8 mouse cellular contexts compared by ENCODE assay signal in genomic region chr11:88118817-88119642, GRCm38 (mm10). TPM values are rescaled to one million over a fixed set of nuclear protein-coding genes. Genes with fewer than 3 reads are reported as not detected.
DNase-seq lines count a peak whose midpoint lies in the region; ATAC-seq and TF ChIP-seq lines count a peak whose summit lies in the region.

No protein-coding gene starts in this region.

- no peak overlapping the region; the same call in 1 of the 2 replicates for H3K27ac ChIP-seq in liver, embryonic 11.5 days (ENCODE audit: low read depth, low read length)
- H3K27ac ChIP-seq in heart, embryonic 13.5 days (replicated peaks) = peak overlapping the region; percentile 93
- peak overlapping the region; percentile 81 for H3K27ac ChIP-seq in kidney, postnatal 0 days
- peak overlapping the region; percentile 3 for H3K27ac ChIP-seq in liver, embryonic 12.5 days
- H3K27ac ChIP-seq in neural tube, embryonic 14.5 days (ENCODE audit: low read depth, low read length) = peak overlapping the region; percentile 91

- no peak for ATAC-seq in liver, embryonic 11.5 days (replicated peaks; ENCODE audit: low FRiP score)
- peak; percentile 68; the same call in 1 of the 2 replicates for ATAC-seq in heart, embryonic 13.5 days (ENCODE audit: extremely low read depth, insufficient number of reproducible peaks, low FRiP score, low TSS enrichment)
- peak; percentile 79 for ATAC-seq in kidney, postnatal 0 days (replicated peaks; ENCODE audit: low FRiP score, low read depth)
- peak; percentile 47; the same call in 1 of the 2 replicates for ATAC-seq in liver, embryonic 12.5 days
- ATAC-seq in neural tube, embryonic 14.5 days (ENCODE audit: low read depth) = peak; percentile 90

- no peak overlapping the region for H3K4me2 ChIP-seq in liver, embryonic 11.5 days
- H3K4me2 ChIP-seq in heart, embryonic 13.5 days = peak overlapping the region; percentile 50
- H3K4me2 ChIP-seq in kidney, postnatal 0 days (ENCODE audit: low read length) = peak overlapping the region; percentile 4; the same call in 1 of the 2 replicates
- no peak overlapping the region for H3K4me2 ChIP-seq in liver, embryonic 12.5 days
- peak overlapping the region; percentile 18; the same call in 1 of the 2 replicates for H3K4me2 ChIP-seq in neural tube, embryonic 14.5 days (ENCODE audit: low read depth, low read length)

- WGBS in liver, embryonic 11.5 days = 35% methylated on average over 8 of the region's 8 CpGs
- 20% methylated on average over 8 of the region's 8 CpGs for WGBS in heart, embryonic 13.5 days
- WGBS in kidney, postnatal 0 days = 21% methylated on average over 8 of the region's 8 CpGs
- 42% methylated on average over 8 of the region's 8 CpGs for WGBS in liver, embryonic 12.5 days (ENCODE audit: insufficient replicate concordance)
- 3% methylated on average over 8 of the region's 8 CpGs for WGBS in neural tube, embryonic 14.5 days

- H3K9ac ChIP-seq in liver, embryonic 11.5 days (ENCODE audit: low read depth, low read length) = no peak overlapping the region
- H3K9ac ChIP-seq in heart, embryonic 13.5 days = peak overlapping the region; percentile 75
- peak overlapping the region; percentile 9; the same call in 1 of the 2 replicates for H3K9ac ChIP-seq in kidney, postnatal 0 days (ENCODE audit: low read depth, low read length)
- H3K9ac ChIP-seq in liver, embryonic 12.5 days = no peak overlapping the region
- H3K9ac ChIP-seq in neural tube, embryonic 14.5 days (replicated peaks; ENCODE audit: low read depth, low read length) = peak overlapping the region; percentile 44

- peak; percentile 40 for DNase-seq in liver
- DNase-seq in liver, embryonic 11.5 days (ENCODE audit: low spot score) = no peak
- DNase-seq in fibroblast of lung, adult 2 months (ENCODE audit: low read depth) = peak; percentile 70
- peak; percentile 92 for DNase-seq in kidney, postnatal 0 days (ENCODE audit: low spot score)
- no peak for DNase-seq in spleen, adult 12 weeks (ENCODE audit: low spot score)

- H3K4me3 ChIP-seq in liver, embryonic 11.5 days (ENCODE audit: low read depth, low read length) = no peak overlapping the region
- no peak overlapping the region for H3K4me3 ChIP-seq in heart, embryonic 13.5 days
- no peak overlapping the region for H3K4me3 ChIP-seq in kidney, postnatal 0 days (replicated peaks; ENCODE audit: low read depth, low read length)
- H3K4me3 ChIP-seq in liver, embryonic 12.5 days = no peak overlapping the region
- H3K4me3 ChIP-seq in neural tube, embryonic 14.5 days (ENCODE audit: low read depth, low read length) = no peak overlapping the region

- H3K36me3 ChIP-seq in liver, embryonic 11.5 days (ENCODE audit: control insufficient read depth, insufficient read depth, low read length) = no peaks in the 10 kb centered on the region
- H3K36me3 ChIP-seq in heart, embryonic 13.5 days = peaks cover 5% of the 10 kb centered on the region; the same call in 1 of the 2 replicates
- no peaks in the 10 kb centered on the region for H3K36me3 ChIP-seq in kidney, postnatal 0 days (ENCODE audit: insufficient read depth, low read length)
- no peaks in the 10 kb centered on the region for H3K36me3 ChIP-seq in liver, embryonic 12.5 days
- H3K36me3 ChIP-seq in neural tube, embryonic 14.5 days (ENCODE audit: control insufficient read depth, insufficient read depth, low read length) = no peaks in the 10 kb centered on the region

- peaks cover 44% of the 10 kb centered on the region for H3K4me1 ChIP-seq in liver, embryonic 11.5 days (replicated peaks; ENCODE audit: control insufficient read depth, insufficient read depth, low read length)
- peaks cover 77% of the 10 kb centered on the region for H3K4me1 ChIP-seq in heart, embryonic 13.5 days
- peaks cover 40% of the 10 kb centered on the region for H3K4me1 ChIP-seq in kidney, postnatal 0 days (replicated peaks; ENCODE audit: insufficient read depth, low read length)
- peaks cover 54% of the 10 kb centered on the region for H3K4me1 ChIP-seq in liver, embryonic 12.5 days
- peaks cover 35% of the 10 kb centered on the region for H3K4me1 ChIP-seq in neural tube, embryonic 14.5 days (ENCODE audit: control insufficient read depth, insufficient read depth, low read length)

- no peaks in the 10 kb centered on the region for H3K27me3 ChIP-seq in liver, embryonic 11.5 days (replicated peaks; ENCODE audit: control insufficient read depth, insufficient read depth, low read length)
- H3K27me3 ChIP-seq in heart, embryonic 13.5 days (replicated peaks) = no peaks in the 10 kb centered on the region
- H3K27me3 ChIP-seq in kidney, postnatal 0 days (ENCODE audit: insufficient read depth, low read length) = no peaks in the 10 kb centered on the region
- peaks cover 41% of the 10 kb centered on the region for H3K27me3 ChIP-seq in liver, embryonic 12.5 days (replicated peaks)
- H3K27me3 ChIP-seq in neural tube, embryonic 14.5 days (ENCODE audit: control insufficient read depth, insufficient read depth, low read length) = no peaks in the 10 kb centered on the region

- no peaks in the 10 kb centered on the region for H3K9me3 ChIP-seq in liver, embryonic 11.5 days (ENCODE audit: control insufficient read depth, low read length)
- no peaks in the 10 kb centered on the region for H3K9me3 ChIP-seq in heart, embryonic 13.5 days
- H3K9me3 ChIP-seq in kidney, postnatal 0 days (replicated peaks; ENCODE audit: low read length) = no peaks in the 10 kb centered on the region
- no peaks in the 10 kb centered on the region for H3K9me3 ChIP-seq in liver, embryonic 12.5 days (replicated peaks)
- H3K9me3 ChIP-seq in neural tube, embryonic 14.5 days (ENCODE audit: control insufficient read depth, low read length) = no peaks in the 10 kb centered on the region

- TF ChIP-seq CTCF in kidney, postnatal 0 days (IDR thresholded peaks at IDR 0.05; ENCODE audit: low read depth) = no peak

RNA-seq across cellular contexts. Expression of gene Cuedc1, which starts 21.2 kb away (rescaled TPM):
- polyA plus RNA-seq in liver, embryonic 11.5 days (2014; fragmentation: Nextera tagmentation; extraction: Ambion mirVana) = 5.3 and 6.9 TPM in 2 replicates
- polyA plus RNA-seq in heart, embryonic 13.5 days (2015; fragmentation: Nextera tagmentation; extraction: Ambion mirVana) = 16.8 and 18.1 TPM in 2 replicates
- polyA plus RNA-seq in kidney, postnatal 0 days (2015; fragmentation: Nextera tagmentation; extraction: Ambion mirVana) = 16.4 and 19.4 TPM in 2 replicates
- polyA plus RNA-seq in liver, embryonic 12.5 days (2016; fragmentation: Nextera tagmentation; extraction: Ambion mirVana) = 3.4 and 4.6 TPM in 2 replicates
- 34.0 and 38.3 TPM in 2 replicates for polyA plus RNA-seq in neural tube, embryonic 14.5 days (2014; fragmentation: Nextera tagmentation; extraction: Ambion mirVana)

RNA-seq across cellular contexts. Expression of gene Vezf1, which starts 51.0 kb away (rescaled TPM):
- 21.7 and 24.0 TPM in 2 replicates for polyA plus RNA-seq in liver, embryonic 11.5 days (2014; fragmentation: Nextera tagmentation; extraction: Ambion mirVana)
- polyA plus RNA-seq in heart, embryonic 13.5 days (2015; fragmentation: Nextera tagmentation; extraction: Ambion mirVana) = 21.9 and 22.1 TPM in 2 replicates
- 38.8 and 39.8 TPM in 2 replicates for polyA plus RNA-seq in kidney, postnatal 0 days (2015; fragmentation: Nextera tagmentation; extraction: Ambion mirVana)
- polyA plus RNA-seq in liver, embryonic 12.5 days (2016; fragmentation: Nextera tagmentation; extraction: Ambion mirVana) = 14.6 TPM in 2 replicates
- 50.2 and 53.5 TPM in 2 replicates for polyA plus RNA-seq in neural tube, embryonic 14.5 days (2014; fragmentation: Nextera tagmentation; extraction: Ambion mirVana)

Comparison
In these comparisons a context has a peak if more than half of its experiments do, and no peak if none do; other contexts are left out.
1. DNase-seq: peak in liver (single experiment), fibroblast of lung, adult 2 months (single experiment) and kidney, postnatal 0 days (single experiment); none in liver, embryonic 11.5 days (single experiment) and spleen, adult 12 weeks (single experiment).
2. H3K4me2 ChIP-seq: peak in heart, embryonic 13.5 days (single experiment), kidney, postnatal 0 days (single experiment) and neural tube, embryonic 14.5 days (single experiment); none in liver, embryonic 11.5 days (single experiment) and liver, embryonic 12.5 days (single experiment).
3. H3K9ac ChIP-seq: peak in heart, embryonic 13.5 days (single experiment), kidney, postnatal 0 days (single experiment) and neural tube, embryonic 14.5 days (single experiment); none in liver, embryonic 11.5 days (single experiment) and liver, embryonic 12.5 days (single experiment).